Mouse (Mus musculus): ENCODE measurements around the gene Fzd4.

Fzd4 gene

DNA sequence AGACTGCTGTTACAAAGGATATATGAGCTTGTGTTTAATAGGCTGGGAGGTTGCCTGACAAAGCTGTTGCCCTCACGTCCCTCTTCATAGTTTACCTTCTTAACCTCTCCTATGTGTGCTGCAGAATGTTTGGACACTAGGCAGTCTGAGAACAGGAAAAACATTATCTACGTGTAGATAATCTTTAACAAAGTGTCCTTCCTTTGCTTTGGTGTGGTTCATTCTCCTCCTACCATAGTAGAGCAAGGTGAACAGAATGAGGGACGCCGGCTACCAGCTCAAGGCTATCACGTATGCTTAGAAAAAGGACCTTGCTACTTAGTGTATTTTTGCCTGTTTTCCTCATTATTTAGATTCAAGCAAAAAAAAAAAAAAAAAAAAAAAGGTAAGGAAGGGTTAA lies 24.6 kb downstream of the Fzd4 start:
- no peak for DNase-seq

DNA sequence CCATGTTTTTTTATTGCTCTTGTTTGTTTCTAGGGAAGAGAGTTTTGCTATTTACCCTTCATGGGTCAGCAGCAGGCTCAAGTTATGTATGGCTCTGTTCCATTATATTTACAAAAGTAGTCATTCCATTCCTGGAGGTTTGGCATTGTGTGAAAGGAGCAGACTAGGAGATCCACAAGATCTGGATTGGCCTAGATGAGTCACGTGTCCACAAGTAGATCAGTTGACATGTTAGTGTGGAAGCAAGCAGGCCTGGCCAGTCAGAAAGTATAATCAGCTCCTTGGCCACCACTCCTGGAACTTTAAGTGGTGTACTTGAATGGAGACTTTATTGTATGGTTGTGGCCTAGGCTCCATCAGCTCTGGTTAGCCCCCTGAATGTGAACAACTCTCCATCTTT lies 25.2 kb downstream of the Fzd4 start:
- DNase-seq, result no peak

DNA sequence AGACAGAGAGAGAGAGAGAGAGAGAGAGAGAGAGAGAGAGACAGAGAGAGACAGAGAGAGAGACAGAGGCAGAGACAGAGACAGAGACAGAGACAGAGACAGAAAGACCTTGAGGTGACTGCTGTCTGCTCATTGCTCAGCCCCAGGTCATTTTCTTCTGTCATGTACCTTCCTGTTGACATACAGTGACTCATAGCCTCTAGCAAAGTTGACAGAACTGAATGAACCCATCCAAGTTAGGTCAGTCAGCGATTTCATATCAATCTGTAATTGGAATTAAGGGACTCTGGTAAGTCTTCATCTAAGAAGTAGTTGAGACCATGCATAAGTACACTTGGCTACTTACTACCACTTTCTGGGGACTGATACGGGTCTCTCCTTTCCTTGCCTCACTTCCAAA lies 27.0 kb downstream of the Fzd4 start:
- DNase-seq, result no peak

DNA sequence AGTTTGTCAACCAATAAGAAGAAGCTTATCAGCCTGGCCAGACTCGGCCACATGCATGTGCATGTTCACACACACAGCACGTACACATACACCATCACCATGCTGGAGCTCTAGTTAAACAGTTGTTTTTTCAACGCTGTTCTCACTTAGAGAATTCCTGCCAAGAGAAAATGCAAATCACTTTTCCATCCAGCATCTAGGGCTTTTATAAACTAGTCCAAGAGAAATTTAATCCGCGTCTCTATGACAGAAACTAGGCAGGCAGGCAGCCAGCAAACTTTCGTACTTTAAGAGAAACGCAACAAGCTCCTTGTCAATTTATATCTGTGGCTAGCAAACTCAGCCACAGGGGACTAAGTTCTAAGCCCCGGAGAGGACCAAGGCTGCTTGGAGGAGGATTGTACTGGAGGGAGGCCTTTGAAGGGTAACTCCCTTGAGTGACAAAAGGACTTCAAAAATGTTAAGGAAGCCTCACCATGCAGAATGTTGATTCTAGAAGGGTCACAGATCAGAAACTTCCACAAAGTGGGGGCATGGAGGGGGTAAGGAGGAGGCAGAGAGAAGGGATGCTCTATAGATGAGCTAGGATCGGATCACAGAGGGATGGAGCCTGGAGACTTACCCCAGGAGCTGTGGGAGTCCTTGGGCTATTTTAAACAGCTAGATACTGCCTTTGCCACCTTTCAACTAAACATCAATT lies 29.2 kb downstream of the Fzd4 start:
- peak; percentile 55 for DNase-seq

DNA sequence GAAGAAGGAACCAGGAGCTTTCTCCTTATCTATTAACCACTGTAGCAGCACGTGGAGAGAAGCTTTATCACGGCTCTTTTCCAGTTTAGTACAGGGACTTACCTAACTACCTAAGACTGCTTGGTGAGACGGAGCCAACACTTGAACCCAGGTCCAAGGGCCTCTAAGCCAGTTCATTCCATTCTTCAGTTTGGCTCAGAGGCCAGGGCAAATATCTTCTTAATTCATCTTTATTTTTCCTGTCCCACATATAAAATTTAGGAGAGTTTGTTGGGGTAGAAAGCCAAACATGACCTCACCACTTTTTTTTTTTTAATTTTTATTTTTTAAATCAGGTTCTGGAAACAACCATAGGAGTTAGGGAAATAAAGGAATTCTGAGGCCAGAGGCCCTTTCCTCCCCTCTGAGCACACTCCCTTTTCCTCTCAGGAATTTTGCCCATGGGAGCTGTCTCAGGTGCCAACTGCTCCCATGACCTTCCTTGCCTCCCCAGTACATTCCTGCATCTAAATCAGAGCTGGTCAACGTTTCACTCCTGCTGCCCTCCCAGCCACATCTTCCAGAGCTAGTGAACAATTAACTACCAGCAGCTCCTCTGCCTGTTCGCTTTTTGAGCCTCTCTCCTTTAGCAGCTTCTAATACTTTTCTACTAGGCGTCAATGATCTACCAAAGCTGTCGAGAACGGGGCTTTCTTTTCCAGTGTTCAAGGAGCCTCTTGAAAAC lies 29.9 kb downstream of the Fzd4 start:
- peak; percentile 77 for DNase-seq

DNA sequence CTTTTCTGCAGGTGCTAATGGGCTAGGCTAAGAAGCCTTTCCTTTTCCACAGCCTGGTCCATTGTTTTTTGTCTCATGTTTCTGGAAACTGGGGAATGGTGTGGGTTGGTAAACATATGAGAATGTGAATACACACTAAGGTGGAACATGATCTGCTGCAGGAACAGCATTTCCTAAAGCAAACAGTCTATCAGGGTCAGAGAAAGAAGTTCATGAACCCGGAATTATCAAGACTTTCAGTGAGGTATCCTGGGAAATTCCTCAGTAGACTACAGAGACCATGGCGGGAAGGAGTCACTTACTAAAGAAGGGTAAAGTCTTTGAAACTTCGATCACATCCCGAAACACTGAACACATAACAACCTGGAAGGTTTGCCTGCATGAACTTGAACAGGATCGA lies 32.2 kb downstream of the Fzd4 start:
- no peak for DNase-seq

DNA sequence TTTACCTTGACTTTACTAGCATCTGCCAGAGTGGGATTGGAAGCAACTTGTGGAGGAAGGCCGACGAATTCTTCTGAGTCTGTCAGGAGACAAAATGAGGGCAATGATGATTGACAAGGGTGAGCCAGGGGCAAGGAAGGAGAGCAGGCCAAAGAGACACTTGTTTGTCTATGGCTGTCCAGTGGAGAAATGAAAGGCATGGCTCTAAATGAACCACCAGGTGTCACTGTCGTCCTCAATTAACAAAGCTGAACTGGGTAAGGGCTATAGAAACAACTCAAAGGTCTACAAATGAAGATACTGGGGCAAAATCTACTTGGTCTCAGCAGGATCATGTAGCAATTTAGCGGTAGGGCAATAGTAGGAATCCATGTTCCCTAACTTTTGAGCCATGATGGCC lies 33.4 kb downstream of the Fzd4 start:
- peak; percentile 75 for DNase-seq

DNA sequence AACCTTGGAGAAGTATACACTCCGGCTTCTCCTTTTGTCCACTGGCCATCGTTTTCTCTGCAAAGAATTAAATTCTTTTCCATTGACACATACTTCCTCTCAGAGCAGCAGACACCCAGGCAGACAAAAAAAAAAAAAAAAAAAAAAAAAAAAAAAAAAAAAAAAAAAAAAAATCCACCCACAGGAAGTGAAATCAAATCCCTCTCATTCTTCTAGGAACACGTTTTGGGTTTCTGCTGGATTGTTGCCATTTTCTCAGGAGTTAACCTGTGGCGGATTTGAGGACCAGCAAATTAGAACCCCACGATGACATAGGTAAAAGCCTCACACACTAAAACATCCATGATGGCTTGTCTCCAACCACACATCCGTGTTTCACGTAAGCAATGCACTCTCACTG lies 37.1 kb downstream of the Fzd4 start:
- no peak for DNase-seq

DNA sequence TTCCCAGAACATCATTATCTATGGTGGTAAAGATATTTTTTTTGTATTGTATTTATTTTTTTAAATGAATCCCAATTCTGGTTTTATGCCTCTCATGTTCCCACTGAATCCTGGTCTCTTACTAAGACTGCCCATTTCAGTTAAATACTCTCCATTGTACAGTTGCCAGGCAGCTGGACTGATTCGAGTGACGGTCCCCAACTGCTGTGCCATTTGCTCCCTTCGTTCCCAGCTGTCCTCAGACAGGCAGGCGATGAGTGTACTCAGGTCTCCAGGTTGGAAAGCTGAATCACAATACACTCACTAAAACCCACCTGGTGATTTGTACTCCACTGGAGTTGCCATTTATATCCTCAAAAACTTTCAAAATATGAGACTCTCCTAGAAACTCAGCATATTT lies 38.1 kb downstream of the Fzd4 start:
- DNase-seq, result no peak

DNA sequence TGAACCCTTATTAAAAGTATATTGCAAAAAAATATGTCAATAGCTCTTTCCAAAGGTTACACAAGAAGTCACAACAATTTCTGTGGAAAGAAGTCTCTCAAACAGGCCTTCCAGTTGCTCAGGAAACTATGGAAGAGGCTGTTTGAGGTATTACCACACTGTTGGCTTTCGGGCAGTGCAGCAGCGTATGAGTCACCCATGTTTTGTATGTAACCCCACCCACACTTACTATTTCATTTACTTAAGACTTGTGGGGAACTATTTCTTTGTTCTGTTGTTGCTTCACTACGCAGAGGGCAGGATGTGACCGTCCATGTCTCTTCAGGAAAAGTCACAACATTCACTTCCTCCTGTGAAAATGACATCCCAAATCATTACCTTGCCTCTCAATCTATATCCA lies 41.0 kb downstream of the Fzd4 start:
- DNase-seq, result no peak

DNA sequence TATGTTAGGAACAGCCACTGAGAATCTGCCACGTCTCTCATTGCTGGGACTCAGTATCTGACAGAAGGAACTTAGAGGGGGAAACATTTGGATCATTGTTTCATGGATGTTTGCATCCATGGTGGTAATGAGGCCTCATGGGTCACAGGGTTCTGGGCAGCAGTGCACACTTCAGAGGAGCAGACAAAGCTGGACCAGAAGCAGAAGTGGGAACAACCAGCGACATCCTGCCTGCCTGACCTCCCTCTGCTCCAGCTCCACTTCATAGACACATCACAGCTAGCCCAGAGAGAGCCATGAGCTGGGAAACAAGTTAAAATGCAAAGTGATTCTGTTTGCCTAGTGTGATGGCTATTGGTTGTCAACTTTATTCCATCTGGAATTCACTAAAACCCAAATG lies 46.2 kb downstream of the Fzd4 start:
- no peak for DNase-seq

DNA sequence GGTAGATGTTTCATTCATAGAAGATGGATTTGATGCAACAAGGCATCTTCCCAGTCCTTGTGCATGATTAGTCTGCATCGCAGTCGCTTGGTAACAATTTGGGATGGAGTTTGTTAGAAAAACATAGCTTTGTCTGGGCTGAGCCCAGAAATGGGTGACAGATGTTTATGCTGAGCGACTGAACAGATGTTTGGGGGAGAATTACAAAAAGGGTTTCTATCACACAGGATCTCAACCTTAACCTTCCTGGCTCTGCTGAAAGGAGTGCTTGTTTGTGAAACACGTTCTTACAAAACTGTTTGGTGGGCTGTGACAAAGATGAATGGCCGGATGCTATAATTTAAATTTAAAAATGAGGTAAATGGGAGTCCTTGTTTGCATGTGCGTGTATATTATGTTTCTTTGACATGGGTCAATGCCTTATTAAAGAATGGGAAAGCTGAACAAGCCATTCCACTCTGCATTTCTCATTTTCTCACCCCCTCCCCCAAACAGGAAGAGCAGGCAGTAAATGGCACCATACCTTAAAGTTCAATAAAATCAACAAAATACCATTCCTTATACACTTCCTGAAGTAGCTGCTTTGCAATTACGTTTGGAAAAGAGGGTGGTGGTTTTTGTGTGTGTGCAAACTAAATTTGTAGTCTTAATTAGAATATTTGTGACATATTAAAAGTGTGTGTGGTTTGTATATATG lies 52.4 kb downstream of the Fzd4 start:
- DNase-seq, result no peak

DNA sequence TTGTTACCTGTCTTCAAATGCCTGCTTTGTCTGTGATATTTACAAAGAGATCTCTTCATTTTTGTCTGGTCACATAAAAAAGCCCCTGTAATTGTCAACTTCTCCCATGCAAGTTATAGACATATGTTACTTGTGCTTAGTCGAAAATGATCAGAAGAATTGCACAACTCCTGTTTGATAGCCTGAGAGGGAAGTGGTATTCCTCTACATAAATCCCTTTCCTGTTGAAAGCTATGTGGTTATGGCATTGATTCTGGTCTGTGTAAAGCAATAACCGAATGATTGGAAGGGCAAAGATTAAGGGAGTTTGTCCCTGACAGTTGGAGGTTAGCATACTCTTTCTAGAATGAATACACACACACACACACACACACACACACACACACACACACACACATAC lies 55.5 kb downstream of the Fzd4 start:
- DNase-seq, result no peak

DNA sequence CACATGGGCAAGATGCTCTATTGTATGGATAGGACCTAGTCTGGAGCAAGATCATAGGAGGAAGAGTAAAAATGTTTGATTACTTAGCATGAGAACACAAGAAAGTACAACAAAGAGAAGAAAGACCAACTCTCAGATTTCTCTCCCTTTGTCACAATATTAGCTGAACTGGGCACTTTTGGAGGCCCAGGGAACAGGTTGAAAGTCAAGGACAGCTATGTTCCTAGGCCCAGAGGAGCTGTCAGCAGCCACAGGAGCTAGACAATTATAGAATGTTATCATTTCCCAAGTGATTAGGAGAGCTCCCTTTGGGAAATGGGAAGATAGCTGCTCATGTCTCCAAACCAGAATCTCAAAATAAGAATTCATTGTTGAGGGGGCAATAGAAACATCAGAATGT lies 56.8 kb downstream of the Fzd4 start:
- no peak for DNase-seq

DNA sequence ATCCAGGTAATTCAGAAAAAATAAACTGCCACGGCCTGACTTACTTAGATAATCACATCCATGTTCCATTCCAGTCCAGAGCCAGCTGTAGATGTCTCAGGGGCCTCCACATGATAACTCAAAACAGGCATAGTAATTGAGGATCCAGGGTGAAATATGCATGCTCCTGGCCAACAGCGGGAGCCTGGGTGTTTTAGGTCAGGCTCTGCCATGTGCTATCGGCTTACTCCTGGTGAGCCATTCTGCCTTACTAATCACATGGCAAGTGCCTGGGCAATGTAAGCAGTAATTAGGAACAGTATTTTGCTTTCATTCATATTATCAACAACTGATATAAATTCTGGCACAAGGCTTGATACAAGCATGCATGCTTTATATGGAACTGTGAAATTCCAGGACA lies 57.2 kb downstream of the Fzd4 start:
- no peak for DNase-seq

Data from kidney, postnatal 10 days (tissue).